Mouse (Mus musculus): Measurements from ENCODE around the gene Mat2a. TPM values are rescaled to one million over a fixed set of nuclear protein-coding genes. Genes with fewer than 3 reads are reported as not detected.

Gene Mat2a
- total and polyA plus RNA-seq, 2 experiments: 31.1 to 59.7 TPM

DNA sequence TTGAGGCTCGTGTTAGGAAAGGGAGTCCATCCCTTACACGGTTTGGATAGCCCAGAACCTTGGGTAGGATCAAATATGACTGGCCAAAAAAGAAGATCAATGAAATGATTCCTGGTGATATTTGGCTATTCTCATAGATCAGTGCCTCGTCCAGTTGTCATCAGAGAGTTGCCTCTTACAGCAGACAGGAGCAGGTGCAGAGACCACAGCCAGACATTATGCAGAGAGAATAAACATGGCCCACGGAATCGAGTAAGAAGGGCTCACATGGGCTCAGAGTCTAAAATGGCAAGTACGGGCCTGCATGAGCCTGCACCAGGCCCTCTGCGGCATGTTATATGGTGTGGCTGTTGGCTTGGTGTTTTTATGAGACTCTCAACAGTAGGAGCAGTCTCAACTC, 34.0 kb downstream of the Mat2a start:
- no peak for DNase-seq (ENCODE audit: extremely low read depth, low read depth, low spot score)
- H3K27me3 ChIP-seq (ENCODE audit: control insufficient read depth, insufficient read depth, low read length): no peaks in the 10 kb centered on the region
- TF ChIP-seq POLR2A (IDR thresholded peaks at IDR 0.05; ENCODE audit: extremely low read depth, insufficient read depth, low read length) (no peak), CTCF (IDR thresholded peaks at IDR 0.05; ENCODE audit: low read depth, low read length) (no peak)
- no peak overlapping the region for H3K9ac ChIP-seq (ENCODE audit: low read depth, low read length)
- no peaks in the 10 kb centered on the region for H3K4me1 ChIP-seq (ENCODE audit: control insufficient read depth, insufficient read depth, low read length)
- no peak overlapping the region for H3K4me3 ChIP-seq (ENCODE audit: insufficient read depth, low read depth, low read length)
- H3K27ac ChIP-seq (replicated peaks; ENCODE audit: insufficient read depth, low read depth, low read length): no peak overlapping the region
- no peaks in the 10 kb centered on the region for H3K36me3 ChIP-seq (ENCODE audit: control insufficient read depth, insufficient read depth, low read length)
- H3K79me2 ChIP-seq (ENCODE audit: control insufficient read depth, insufficient read depth, low read length): no peaks in the 10 kb centered on the region
- WGBS: 69% methylated on average over 7 of the region's 7 CpGs

DNA sequence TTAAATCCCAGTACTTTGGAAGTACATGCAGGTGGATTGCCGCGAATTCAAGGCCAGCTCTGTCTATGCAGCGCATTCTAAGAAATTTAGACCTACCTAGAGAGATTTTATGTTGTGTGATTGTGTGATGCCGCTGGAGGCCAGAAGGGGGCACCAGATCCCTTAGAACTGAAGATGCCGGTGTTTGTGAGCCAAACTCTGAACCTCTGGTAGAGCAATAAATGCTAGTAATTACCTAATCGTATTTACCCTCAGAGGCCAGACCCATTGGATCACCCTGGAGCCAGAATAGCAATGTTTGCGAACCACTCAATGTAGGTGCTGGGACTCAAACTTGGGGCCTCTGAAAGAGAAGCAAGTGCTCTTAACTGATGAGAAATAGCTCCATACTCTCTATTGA, 37.5 kb downstream of the Mat2a start:
- Histone ChIP-seq H3K36me3 (ENCODE audit: control insufficient read depth, insufficient read depth, low read length) (no peaks in the 10 kb centered on the region), H3K27me3 (ENCODE audit: control insufficient read depth, insufficient read depth, low read length) (no peaks in the 10 kb centered on the region), H3K27ac (replicated peaks; ENCODE audit: insufficient read depth, low read depth, low read length) (no peak overlapping the region), H3K79me2 (ENCODE audit: control insufficient read depth, insufficient read depth, low read length) (no peaks in the 10 kb centered on the region), H3K9ac (ENCODE audit: low read depth, low read length) (no peak overlapping the region), H3K4me1 (ENCODE audit: control insufficient read depth, insufficient read depth, low read length) (no peaks in the 10 kb centered on the region), H3K4me3 (ENCODE audit: insufficient read depth, low read depth, low read length) (no peak overlapping the region)
- TF ChIP-seq CTCF (IDR thresholded peaks at IDR 0.05; ENCODE audit: low read depth, low read length) (peak; percentile 76), POLR2A (IDR thresholded peaks at IDR 0.05; ENCODE audit: extremely low read depth, insufficient read depth, low read length) (no peak)
- 10% methylated on average over 7 of the region's 7 CpGs for WGBS
- peak; percentile 94 for DNase-seq (ENCODE audit: extremely low read depth, low read depth, low spot score)

- Histone ChIP-seq H3K9ac (ENCODE audit: low read depth, low read length) (no peak overlapping the region), H3K4me1 (ENCODE audit: control insufficient read depth, insufficient read depth, low read length) (no peaks in the 10 kb centered on the region), H3K4me3 (ENCODE audit: insufficient read depth, low read depth, low read length) (no peak overlapping the region), H3K27ac (replicated peaks; ENCODE audit: insufficient read depth, low read depth, low read length) (no peak overlapping the region), H3K79me2 (ENCODE audit: control insufficient read depth, insufficient read depth, low read length) (no peaks in the 10 kb centered on the region), H3K27me3 (ENCODE audit: control insufficient read depth, insufficient read depth, low read length) (no peaks in the 10 kb centered on the region), H3K36me3 (ENCODE audit: control insufficient read depth, insufficient read depth, low read length) (no peaks in the 10 kb centered on the region)
- no peak for TF ChIP-seq POLR2A (IDR thresholded peaks at IDR 0.05; ENCODE audit: extremely low read depth, insufficient read depth, low read length)
- no peak for TF ChIP-seq CTCF (IDR thresholded peaks at IDR 0.05; ENCODE audit: low read depth, low read length)
- 56% methylated on average over 2 of the region's 2 CpGs for WGBS
- no peak for DNase-seq (ENCODE audit: extremely low read depth, low read depth, low spot score)
Observed at GRCm38 (mm10) chr6:72399967-72400366, 39.4 kb downstream of the Mat2a start.

DNA sequence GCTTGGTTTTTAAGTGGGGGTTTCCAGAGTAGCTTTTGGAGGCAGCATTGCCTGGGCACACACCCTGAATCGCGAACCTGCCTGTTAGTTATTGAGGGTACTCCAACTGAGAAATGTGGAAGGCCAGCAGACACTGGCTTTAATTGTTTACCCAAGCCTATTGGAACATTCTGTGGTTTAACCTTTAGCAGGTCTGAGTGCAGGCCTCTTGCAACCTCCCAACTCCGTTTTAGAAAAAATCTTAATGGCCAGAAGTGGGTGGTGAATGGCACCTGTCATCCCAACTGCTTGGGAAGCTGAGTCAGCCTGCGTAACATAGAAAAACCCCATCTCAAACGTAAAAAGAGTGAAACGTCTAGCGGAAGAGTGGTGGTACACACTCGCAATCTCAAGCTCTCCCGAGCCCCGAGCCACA, 42.5 kb downstream of the Mat2a start:
- H3K4me3 ChIP-seq (ENCODE audit: insufficient read depth, low read depth, low read length): no peak overlapping the region
- WGBS: 69% methylated on average over 10 of the region's 10 CpGs
- no peak for DNase-seq (ENCODE audit: extremely low read depth, low read depth, low spot score)
- H3K27ac ChIP-seq (replicated peaks; ENCODE audit: insufficient read depth, low read depth, low read length): no peak overlapping the region
- TF ChIP-seq CTCF (IDR thresholded peaks at IDR 0.05; ENCODE audit: low read depth, low read length) (no peak), POLR2A (IDR thresholded peaks at IDR 0.05; ENCODE audit: extremely low read depth, insufficient read depth, low read length) (no peak)
- no peaks in the 10 kb centered on the region for H3K4me1 ChIP-seq (ENCODE audit: control insufficient read depth, insufficient read depth, low read length)
- no peaks in the 10 kb centered on the region for H3K79me2 ChIP-seq (ENCODE audit: control insufficient read depth, insufficient read depth, low read length)
- H3K36me3 ChIP-seq (ENCODE audit: control insufficient read depth, insufficient read depth, low read length): no peaks in the 10 kb centered on the region
- H3K27me3 ChIP-seq (ENCODE audit: control insufficient read depth, insufficient read depth, low read length): no peaks in the 10 kb centered on the region
- H3K9ac ChIP-seq (ENCODE audit: low read depth, low read length): no peak overlapping the region

DNA sequence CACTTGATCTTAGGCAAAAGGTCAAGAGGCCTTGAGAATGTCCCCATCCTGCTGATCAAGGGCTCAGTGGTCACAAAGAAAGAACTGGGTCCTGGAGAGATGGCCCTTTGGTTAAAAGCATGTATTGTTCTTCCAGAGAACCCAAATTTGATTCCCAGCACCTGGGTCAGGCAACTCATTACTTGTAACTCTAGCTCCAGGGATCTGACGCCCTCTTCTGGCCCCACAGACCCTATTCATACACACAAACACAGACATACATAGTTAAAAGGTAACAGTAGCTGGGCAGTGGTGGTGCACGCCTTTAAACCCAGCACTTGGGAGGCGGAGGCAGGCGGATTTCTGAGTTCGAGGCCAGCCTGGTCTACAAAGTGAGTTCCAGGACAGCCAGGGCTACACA, 47.0 kb downstream of the Mat2a start:
- no peak overlapping the region for H3K4me3 ChIP-seq (ENCODE audit: insufficient read depth, low read depth, low read length)
- no peak overlapping the region for H3K9ac ChIP-seq (ENCODE audit: low read depth, low read length)
- H3K4me1 ChIP-seq (ENCODE audit: control insufficient read depth, insufficient read depth, low read length): peaks cover 6% of the 10 kb centered on the region
- peaks cover 10% of the 10 kb centered on the region; the same call in 1 of the 2 replicates for H3K79me2 ChIP-seq (ENCODE audit: control insufficient read depth, insufficient read depth, low read length)
- 97% methylated on average over 5 of the region's 5 CpGs for WGBS
- no peak for DNase-seq (ENCODE audit: extremely low read depth, low read depth, low spot score)
- H3K36me3 ChIP-seq (ENCODE audit: control insufficient read depth, insufficient read depth, low read length): peaks cover 6% of the 10 kb centered on the region; the same call in 1 of the 2 replicates
- TF ChIP-seq CTCF (IDR thresholded peaks at IDR 0.05; ENCODE audit: low read depth, low read length) (no peak), POLR2A (IDR thresholded peaks at IDR 0.05; ENCODE audit: extremely low read depth, insufficient read depth, low read length) (no peak)
- no peak overlapping the region for H3K27ac ChIP-seq (replicated peaks; ENCODE audit: insufficient read depth, low read depth, low read length)
- no peaks in the 10 kb centered on the region for H3K27me3 ChIP-seq (ENCODE audit: control insufficient read depth, insufficient read depth, low read length)

- no peaks in the 10 kb centered on the region for H3K27me3 ChIP-seq (ENCODE audit: control insufficient read depth, insufficient read depth, low read length)
- peaks cover 13% of the 10 kb centered on the region; the same call in 1 of the 2 replicates for H3K36me3 ChIP-seq (ENCODE audit: control insufficient read depth, insufficient read depth, low read length)
- 9% methylated on average over 12 of the region's 12 CpGs for WGBS
- H3K4me1 ChIP-seq (ENCODE audit: control insufficient read depth, insufficient read depth, low read length): peaks cover 6% of the 10 kb centered on the region
- TF ChIP-seq CTCF (IDR thresholded peaks at IDR 0.05; ENCODE audit: low read depth, low read length) (no peak), POLR2A (IDR thresholded peaks at IDR 0.05; ENCODE audit: extremely low read depth, insufficient read depth, low read length) (no peak)
- peak overlapping the region; percentile 93 for H3K27ac ChIP-seq (replicated peaks; ENCODE audit: insufficient read depth, low read depth, low read length)
- no peak overlapping the region; the same call in 1 of the 2 replicates for H3K4me3 ChIP-seq (ENCODE audit: insufficient read depth, low read depth, low read length)
- peak; percentile 60 for DNase-seq (ENCODE audit: extremely low read depth, low read depth, low spot score)
- peak overlapping the region; percentile 13; the same call in 1 of the 2 replicates for H3K9ac ChIP-seq (ENCODE audit: low read depth, low read length)
- peaks cover 10% of the 10 kb centered on the region; the same call in 1 of the 2 replicates for H3K79me2 ChIP-seq (ENCODE audit: control insufficient read depth, insufficient read depth, low read length)
Observed at GRCm38 (mm10) chr6:72390795-72391521, 48.4 kb downstream of the Mat2a start.

Data from liver, adult 2 months (tissue).